Mouse (Mus musculus) right cerebral cortex, postnatal 10 days (tissue): ENCODE measurements around the gene Pcp2.

Source experiments
- DNase-seq, 2 experiments: peaks; one replicate each; pipeline ENCODE4 v3.0.0; 2021; ENCODE audit warnings: low spot score in 2 of 2

Pcp2 gene

GRCm38 (mm10) chr8:3625445-3625844 is at the start of gene Pcp2:
TSS of gene Pcp2 (minus strand) at chr8:3625545.
- DNase-seq: no peak

DNA sequence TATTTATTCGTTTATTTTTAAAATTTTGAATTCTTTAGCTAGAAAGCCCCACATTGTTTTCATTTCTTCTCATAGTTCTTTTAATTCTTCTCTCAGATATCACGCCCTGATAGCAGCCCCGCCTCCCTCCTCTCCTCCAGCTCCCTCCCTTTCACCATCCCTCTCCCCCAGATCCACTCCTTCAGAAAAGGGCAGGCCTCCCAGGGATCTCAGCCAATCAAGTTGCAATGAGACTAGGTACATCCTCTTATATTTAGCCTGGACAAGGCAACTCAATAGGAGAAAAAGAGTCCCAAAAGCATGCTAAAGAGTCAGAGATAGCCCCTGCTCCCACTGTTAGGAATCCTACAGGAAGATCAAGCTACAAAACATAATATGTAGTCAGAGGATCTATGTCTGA is 49.3 kb upstream of the Pcp2 start:
- DNase-seq: no peak

GRCm38 (mm10) chr8:3671980-3672491 is 46.7 kb upstream of the Pcp2 start, which contains the start of gene Fcor:
TSS of gene Fcor (minus strand) at chr8:3672362.
- peak; percentile 89 to 90 for DNase-seq

- DNase-seq: no peak
Observed at GRCm38 (mm10) chr8:3670388-3670787, 45.0 kb upstream of the Pcp2 start.

DNA sequence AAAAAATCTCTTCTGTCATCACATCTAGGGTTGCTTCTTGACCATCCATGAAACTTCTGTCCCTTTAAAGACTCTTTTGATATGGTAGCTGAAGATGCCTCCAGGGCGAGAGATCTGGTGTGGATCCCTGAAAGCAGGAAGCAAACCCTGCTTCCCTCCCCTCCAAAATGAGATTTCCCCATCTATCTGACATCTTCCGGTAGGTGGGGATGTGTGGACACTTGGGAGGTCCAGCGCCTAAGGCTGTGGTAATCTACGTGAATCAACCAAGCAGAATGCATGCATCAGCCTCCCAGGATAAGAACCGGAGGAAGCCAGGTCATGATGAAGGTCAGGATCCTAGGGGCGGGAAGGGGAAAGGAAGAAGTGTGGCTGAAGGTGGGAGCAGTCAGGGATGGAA is 40.2 kb upstream of the Pcp2 start, which contains the start of gene Mcemp1:
Gene Mcemp1, plus strand, starts transcription at position 248 of the 400 bp plus-strand sequence.
- no peak for DNase-seq

DNA sequence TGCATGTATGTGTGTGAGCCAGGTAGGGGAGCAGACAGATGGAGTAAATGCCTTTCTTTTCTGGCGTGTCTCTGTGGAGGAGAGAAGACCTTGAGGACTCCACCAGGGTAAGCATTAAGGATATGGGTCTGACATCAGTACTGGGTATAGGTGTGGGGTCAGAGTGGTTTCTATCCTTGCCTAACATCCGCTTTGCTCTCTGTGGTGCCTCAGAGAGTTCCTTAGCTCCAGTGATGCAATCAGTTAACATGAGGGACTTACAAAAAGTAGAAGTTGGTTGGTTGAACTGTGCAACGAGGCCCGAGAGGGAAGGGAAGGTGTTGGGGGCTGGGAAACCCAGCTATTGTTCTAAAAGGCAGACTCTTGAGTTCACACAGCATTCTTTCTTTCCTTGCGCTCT is 39.1 kb upstream of the Pcp2 start:
- no peak for DNase-seq

GRCm38 (mm10) chr8:3660889-3661288 is 35.5 kb upstream of the Pcp2 start:
- no peak for DNase-seq

GRCm38 (mm10) chr8:3656725-3657381 is 31.5 kb upstream of the Pcp2 start:
- peak; percentile 75 to 81 for DNase-seq

DNA sequence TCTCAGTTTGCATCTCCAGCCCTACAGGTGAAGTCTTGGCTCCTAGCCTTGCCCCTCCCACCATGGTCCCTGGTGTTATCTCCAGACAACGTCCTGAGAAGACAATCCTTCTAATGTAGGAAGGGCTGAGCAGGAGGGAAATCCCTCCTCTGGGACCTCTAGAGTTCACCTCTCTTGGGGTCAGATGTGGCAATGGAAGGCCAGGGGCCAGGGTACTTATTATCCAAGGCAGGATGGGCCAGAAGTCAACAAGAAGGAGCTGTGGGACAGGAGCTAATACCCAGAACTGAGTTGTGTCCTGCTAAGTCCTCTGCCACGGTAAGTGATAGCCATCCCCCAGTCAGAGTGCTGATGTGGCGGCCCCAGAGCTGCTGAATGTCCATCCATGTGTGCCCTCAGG is 30.2 kb upstream of the Pcp2 start, which contains the start of gene Retn:
Gene Retn, plus strand, starts transcription at position 245 of the 400 bp plus-strand sequence.
- DNase-seq: no peak

GRCm38 (mm10) chr8:3654726-3655508 is 29.6 kb upstream of the Pcp2 start:
- DNase-seq: no peak

GRCm38 (mm10) chr8:3652845-3653244 is 27.5 kb upstream of the Pcp2 start:
- DNase-seq: no peak

- DNase-seq: no peak
Observed at GRCm38 (mm10) chr8:3648990-3649389, 23.6 kb upstream of the Pcp2 start.

- no peak for DNase-seq
Observed at GRCm38 (mm10) chr8:3648268-3648667, 22.9 kb upstream of the Pcp2 start.

DNA sequence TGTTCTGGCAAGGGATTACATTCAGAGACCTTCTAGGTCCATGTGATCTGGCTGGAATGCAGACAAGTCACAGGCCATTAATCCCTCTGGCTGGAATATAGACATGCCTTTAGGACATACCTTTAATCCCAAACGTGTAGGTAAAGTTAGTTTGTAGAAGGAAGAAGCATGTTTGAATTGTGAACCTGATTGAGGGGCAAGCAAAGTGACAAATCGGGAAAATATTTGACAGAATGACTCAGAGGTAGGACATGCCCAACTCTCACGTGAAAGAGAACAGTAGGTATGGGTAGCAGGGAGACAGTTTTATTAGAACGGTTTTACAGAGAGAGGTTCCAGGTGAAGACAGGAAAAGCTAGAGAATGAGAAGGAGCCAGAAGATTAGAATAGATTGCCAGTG is 22.2 kb upstream of the Pcp2 start:
- DNase-seq: no peak

DNA sequence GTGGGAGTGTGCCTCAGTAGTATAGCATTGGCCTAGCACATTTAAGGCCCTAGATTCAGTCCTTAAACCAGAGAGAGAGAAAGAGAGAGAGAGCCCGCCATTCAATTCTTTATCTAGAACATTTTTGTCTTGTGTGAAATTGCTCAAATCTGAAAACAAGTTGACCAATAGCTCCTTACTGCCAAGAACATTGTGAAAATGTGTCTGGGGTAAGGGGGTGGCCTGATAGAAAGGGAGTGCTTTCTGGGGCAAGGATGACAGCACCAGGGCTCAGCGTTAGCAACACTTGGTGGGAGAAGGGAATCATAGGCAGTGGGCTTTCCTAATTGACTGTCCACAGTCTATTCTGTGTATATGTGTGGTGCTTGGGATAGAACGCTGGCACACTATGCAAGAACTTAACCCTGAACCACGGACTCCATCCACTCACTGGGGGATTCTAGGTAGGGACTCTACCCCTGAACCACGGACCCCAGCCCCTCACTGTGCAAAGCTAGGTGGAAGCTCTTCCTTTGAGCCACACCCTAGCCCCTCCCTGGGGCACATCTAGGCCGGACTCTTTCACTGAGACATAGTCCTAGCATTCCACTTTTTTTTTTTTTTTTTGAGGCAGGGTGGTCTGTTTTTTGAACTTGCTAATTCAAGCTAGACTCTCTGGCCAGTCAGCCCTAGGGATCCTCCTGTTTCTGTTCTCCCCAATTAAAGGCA is 21.6 kb upstream of the Pcp2 start:
- DNase-seq: no peak

GRCm38 (mm10) chr8:3645804-3646203 is 20.5 kb upstream of the Pcp2 start:
- DNase-seq: peak; percentile 39 to 44

DNA sequence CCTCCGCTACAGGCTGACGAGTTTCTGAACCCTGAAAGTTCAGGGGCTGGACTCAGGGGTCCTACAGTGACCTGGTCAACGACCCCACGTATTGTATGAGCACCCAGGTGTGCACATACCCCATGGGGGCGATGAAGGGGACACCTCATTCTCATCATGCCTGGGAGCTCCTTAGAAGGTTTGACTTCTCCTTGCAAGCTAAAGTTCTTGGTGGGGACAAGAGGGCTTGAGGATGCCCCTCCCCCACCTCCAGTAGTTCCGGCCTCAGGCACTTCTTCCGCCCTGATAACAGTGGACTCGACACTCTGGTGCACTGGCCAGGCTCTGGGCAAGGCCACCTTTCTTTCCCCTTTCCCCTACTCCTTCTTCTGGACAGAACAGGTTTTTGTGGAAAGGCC is 6.1 kb upstream of the Pcp2 start:
- no peak for DNase-seq

DNA sequence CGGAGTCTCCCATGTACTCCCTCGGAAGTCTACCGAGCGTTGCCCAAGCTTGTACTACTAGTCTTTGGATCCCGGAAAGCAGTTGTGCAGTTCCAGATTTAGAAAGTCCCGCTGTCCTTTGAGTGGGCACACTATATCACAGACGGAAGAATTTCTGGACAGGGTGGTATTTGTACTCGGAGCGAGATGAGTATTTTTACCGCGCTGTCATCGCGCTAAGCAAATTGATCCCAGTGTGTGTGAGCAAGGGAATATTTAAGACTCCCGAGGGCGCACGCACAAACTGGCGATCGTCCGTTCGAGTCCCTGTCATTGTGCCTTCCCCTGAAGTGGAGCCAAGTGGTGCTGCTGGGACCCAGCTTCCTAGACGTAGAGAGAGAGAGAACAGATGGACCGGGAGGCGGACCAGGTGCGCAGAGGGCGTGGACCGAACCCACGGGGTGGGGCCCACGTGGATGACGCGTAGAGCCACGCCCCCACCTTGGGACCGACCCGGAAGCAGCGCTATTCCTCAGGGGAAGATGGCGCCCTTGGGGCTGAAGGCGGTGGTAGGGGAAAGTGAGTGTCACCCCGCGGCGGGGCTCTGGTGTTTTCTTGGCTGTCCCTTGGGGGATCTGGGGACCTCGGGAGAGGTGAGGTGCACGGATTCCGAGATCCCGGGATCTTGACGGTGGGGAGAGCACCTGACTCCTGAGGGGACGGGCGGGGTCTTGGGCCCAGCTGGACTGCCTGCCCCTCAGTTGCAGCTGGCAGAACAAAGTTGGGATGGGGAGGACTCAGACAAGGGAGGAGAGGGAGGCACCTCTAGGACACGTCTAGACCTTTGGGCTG is 5.5 kb upstream of the Pcp2 start, which contains the start of gene Stxbp2:
Gene Stxbp2, plus strand, starts transcription at position 309 of the 831 bp plus-strand sequence.
- DNase-seq: peak; percentile 82 to 84

DNA sequence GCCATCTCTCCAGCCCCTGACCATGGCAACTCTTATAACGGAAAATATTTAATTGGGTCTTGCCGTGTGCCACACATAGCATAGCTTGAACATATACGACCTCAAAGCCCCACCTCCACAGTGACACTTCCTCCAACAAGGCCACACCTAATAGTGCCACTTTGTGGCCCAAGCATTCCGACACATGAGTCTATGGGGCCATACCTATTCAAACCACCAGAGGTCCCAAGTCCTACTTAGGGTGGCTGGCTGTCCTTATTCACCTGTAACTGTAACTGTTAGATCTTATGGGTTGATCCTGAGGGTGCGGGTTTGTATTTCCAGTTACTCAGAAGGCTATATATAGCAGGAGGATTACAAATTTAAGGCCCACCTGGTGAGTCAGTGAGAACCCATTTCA is 2.7 kb upstream of the Pcp2 start:
- DNase-seq: no peak

DNA sequence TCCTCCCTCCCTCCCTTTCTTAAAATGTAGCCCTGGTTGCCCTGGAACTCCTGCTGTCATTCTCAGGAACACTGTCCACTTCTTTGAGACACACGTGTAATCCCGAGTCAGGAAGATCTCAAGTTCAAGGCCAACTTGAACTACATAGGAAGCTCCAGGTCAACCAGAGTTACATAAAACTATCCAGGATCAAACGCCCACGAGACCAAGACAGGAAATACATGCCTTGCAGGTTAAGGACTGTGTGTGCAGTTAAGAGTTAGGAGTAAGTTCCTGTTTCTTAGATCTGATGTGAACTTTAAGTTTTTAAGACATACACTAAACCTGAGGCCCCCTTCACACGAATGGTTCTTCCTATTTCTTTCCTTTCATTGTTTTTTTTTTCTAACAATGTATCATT is 1.6 kb upstream of the Pcp2 start:
- DNase-seq: no peak

- DNase-seq: no peak
Observed at GRCm38 (mm10) chr8:3622119-3622518, 3.2 kb downstream of the Pcp2 start.
